Mouse (Mus musculus): ENCODE measurements around the gene Arhgap10. TPM values are rescaled to one million over a fixed set of nuclear protein-coding genes. Genes with fewer than 3 reads are reported as not detected.
"Not testable (repeated sequence)": the region's sequence is repeated elsewhere in the genome, so short reads cannot be mapped to it uniquely, and the experiment has no call there.

Gene Arhgap10
- polyA plus RNA-seq, 1 experiment from 2014 or later: 5.1 TPM

GRCm38 (mm10) chr8:77322727-77323126 is 195.0 kb downstream of the Arhgap10 start:
- H3K9me3 ChIP-seq; H3K27me3 ChIP-seq; H3K9ac ChIP-seq; H3K27ac ChIP-seq (replicated peaks); H3K4me1 ChIP-seq (replicated peaks); ATAC-seq (ENCODE audit: low FRiP score, low read depth); H3K4me3 ChIP-seq; H3K36me3 ChIP-seq; H3K4me2 ChIP-seq: not testable (repeated sequence)
- 95% methylated on average over 6 of the region's 7 CpGs for WGBS

- Histone ChIP-seq H3K9me3 (no peaks in the 10 kb centered on the region), H3K27ac (replicated peaks) (no peak overlapping the region), H3K27me3 (no peaks in the 10 kb centered on the region), H3K9ac (no peak overlapping the region), H3K4me1 (replicated peaks) (no peaks in the 10 kb centered on the region), H3K36me3 (no peaks in the 10 kb centered on the region), H3K4me2 (no peak overlapping the region), H3K4me3 (no peak overlapping the region)
- ATAC-seq (ENCODE audit: low FRiP score, low read depth): no peak
- WGBS: 93% methylated on average over 4 of the region's 4 CpGs
Observed at GRCm38 (mm10) chr8:77321901-77322300, 195.9 kb downstream of the Arhgap10 start.

GRCm38 (mm10) chr8:77318590-77318989 is 199.2 kb downstream of the Arhgap10 start:
- H3K4me1 ChIP-seq (replicated peaks): no peaks in the 10 kb centered on the region
- H3K36me3 ChIP-seq: no peaks in the 10 kb centered on the region
- no peak for ATAC-seq (ENCODE audit: low FRiP score, low read depth)
- no peak overlapping the region for H3K27ac ChIP-seq (replicated peaks)
- H3K4me3 ChIP-seq: no peak overlapping the region
- no peak overlapping the region for H3K9ac ChIP-seq
- no peaks in the 10 kb centered on the region for H3K9me3 ChIP-seq
- 76% methylated on average over 9 of the region's 9 CpGs for whole genome bisulfite sequencing
- H3K4me2 ChIP-seq: no peak overlapping the region
- H3K27me3 ChIP-seq: no peaks in the 10 kb centered on the region

- no peak overlapping the region for H3K27ac ChIP-seq (replicated peaks)
- 89% methylated on average over 2 of the region's 2 CpGs for WGBS
Observed at GRCm38 (mm10) chr8:77317771-77318170, 200.0 kb downstream of the Arhgap10 start.

DNA sequence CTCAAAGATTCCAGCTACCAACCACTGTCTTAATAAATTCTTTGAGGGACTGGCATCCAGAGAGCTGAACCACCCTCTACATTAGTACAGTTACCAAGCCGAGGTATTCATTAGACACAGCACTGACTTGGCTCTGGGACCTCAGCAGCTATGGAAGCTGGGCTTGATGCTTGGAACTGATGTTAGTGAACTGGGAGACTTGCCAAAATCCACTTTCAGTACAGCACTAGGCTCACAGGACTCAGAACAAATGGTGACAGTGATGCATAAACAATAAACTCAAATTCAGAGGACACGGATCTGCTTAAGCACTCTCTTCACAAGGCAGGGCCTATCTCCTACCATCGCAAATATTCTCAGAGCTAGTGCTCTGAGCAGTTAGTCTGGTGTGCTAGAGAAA is 204.8 kb downstream of the Arhgap10 start:
- 60% methylated on average over 3 of the region's 3 CpGs for WGBS
- no peaks in the 10 kb centered on the region for H3K36me3 ChIP-seq
- H3K27me3 ChIP-seq: no peaks in the 10 kb centered on the region
- no peak overlapping the region for H3K9ac ChIP-seq
- no peak overlapping the region for H3K27ac ChIP-seq (replicated peaks)
- H3K9me3 ChIP-seq: no peaks in the 10 kb centered on the region
- peak; percentile 74; the same call in 1 of the 2 replicates for ATAC-seq (ENCODE audit: low FRiP score, low read depth)
- no peak overlapping the region for H3K4me3 ChIP-seq
- no peak overlapping the region for H3K4me2 ChIP-seq
- no peaks in the 10 kb centered on the region; the same call in 1 of the 2 replicates for H3K4me1 ChIP-seq (replicated peaks)

More at GRCm38 (mm10) chr8:77317771-77318170, 200.0 kb downstream of the Arhgap10 start:
- H3K4me2 ChIP-seq: no peak overlapping the region
- no peak overlapping the region for H3K9ac ChIP-seq
- H3K36me3 ChIP-seq: no peaks in the 10 kb centered on the region
- H3K9me3 ChIP-seq: no peaks in the 10 kb centered on the region
- no peak for ATAC-seq (ENCODE audit: low FRiP score, low read depth)
- no peaks in the 10 kb centered on the region for H3K27me3 ChIP-seq
- H3K4me3 ChIP-seq: no peak overlapping the region
- no peaks in the 10 kb centered on the region; the same call in 1 of the 2 replicates for H3K4me1 ChIP-seq (replicated peaks)

GRCm38 (mm10) chr8:77311762-77312161 is 206.0 kb downstream of the Arhgap10 start:
- H3K4me1 ChIP-seq (replicated peaks): no peaks in the 10 kb centered on the region; the same call in 1 of the 2 replicates
- no peak overlapping the region for H3K4me2 ChIP-seq
- no peak overlapping the region for H3K9ac ChIP-seq
- H3K36me3 ChIP-seq: no peaks in the 10 kb centered on the region
- no peaks in the 10 kb centered on the region for H3K27me3 ChIP-seq
- WGBS: 76% methylated on average over 6 of the region's 6 CpGs
- ATAC-seq (ENCODE audit: low FRiP score, low read depth): peak; percentile 38; the same call in 1 of the 2 replicates
- no peak overlapping the region for H3K4me3 ChIP-seq
- no peak overlapping the region for H3K27ac ChIP-seq (replicated peaks)
- no peaks in the 10 kb centered on the region for H3K9me3 ChIP-seq

DNA sequence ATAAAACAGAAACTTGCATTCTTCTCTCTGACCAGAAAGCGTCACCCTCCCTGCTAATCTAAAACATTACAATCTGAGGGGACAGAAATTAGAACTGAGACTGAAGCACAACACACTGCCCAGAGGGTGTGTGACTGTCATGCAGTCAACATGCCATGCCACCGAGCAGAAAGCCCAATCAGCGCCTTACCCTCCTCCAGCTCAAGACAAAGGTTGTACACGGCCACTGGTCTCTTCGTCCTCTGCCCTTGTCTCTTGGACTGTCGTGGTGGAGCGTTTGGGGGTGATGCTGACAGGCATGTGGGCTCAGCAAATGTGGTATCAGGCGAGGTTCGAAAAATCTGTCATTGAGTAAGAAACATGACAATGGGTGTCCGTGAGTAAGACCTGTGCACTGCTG is 207.2 kb downstream of the Arhgap10 start:
- H3K9ac ChIP-seq: no peak overlapping the region
- no peaks in the 10 kb centered on the region for H3K9me3 ChIP-seq
- no peak overlapping the region for H3K27ac ChIP-seq (replicated peaks)
- no peak overlapping the region for H3K4me3 ChIP-seq
- H3K36me3 ChIP-seq: no peaks in the 10 kb centered on the region
- no peaks in the 10 kb centered on the region for H3K27me3 ChIP-seq
- no peak for ATAC-seq (ENCODE audit: low FRiP score, low read depth)
- H3K4me2 ChIP-seq: no peak overlapping the region
- H3K4me1 ChIP-seq (replicated peaks): no peaks in the 10 kb centered on the region; the same call in 1 of the 2 replicates
- 87% methylated on average over 10 of the region's 10 CpGs for WGBS

- ATAC-seq (ENCODE audit: low FRiP score, low read depth): no peak
- H3K27ac ChIP-seq (replicated peaks): no peak overlapping the region
- H3K4me1 ChIP-seq (replicated peaks): no peaks in the 10 kb centered on the region; the same call in 1 of the 2 replicates
- H3K9ac ChIP-seq: no peak overlapping the region
- no peak overlapping the region for H3K4me2 ChIP-seq
- H3K9me3 ChIP-seq: no peaks in the 10 kb centered on the region
- H3K36me3 ChIP-seq: no peaks in the 10 kb centered on the region
- 82% methylated on average over 8 of the region's 8 CpGs for WGBS
- no peak overlapping the region for H3K4me3 ChIP-seq
- H3K27me3 ChIP-seq: no peaks in the 10 kb centered on the region
Observed at GRCm38 (mm10) chr8:77310026-77310425, 207.7 kb downstream of the Arhgap10 start.

DNA sequence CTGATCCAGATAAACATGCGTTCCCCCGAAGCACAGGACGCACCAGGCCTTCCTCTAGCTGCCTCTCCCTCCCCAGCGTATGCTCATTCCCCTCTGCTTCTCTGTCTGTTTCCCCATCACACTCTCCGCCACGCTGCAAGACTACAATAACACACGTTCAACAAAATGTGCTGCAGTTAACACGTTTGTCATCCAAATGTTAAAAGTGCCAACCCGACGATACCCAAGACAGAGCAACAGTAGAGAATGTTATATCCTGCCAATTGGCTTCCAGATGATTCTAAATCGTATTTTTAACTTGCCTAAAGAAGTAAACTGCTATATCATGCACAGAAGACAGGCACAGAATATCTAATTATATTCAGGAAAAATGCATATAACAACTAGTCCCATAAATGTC is 223.2 kb downstream of the Arhgap10 start:
- Histone ChIP-seq H3K9me3 (no peaks in the 10 kb centered on the region), H3K27me3 (no peaks in the 10 kb centered on the region), H3K9ac (no peak overlapping the region), H3K36me3 (no peaks in the 10 kb centered on the region), H3K27ac (replicated peaks) (no peak overlapping the region), H3K4me2 (no peak overlapping the region), H3K4me1 (replicated peaks) (no peaks in the 10 kb centered on the region), H3K4me3 (no peak overlapping the region)
- WGBS: 90% methylated on average over 11 of the region's 11 CpGs
- no peak for ATAC-seq (ENCODE audit: low FRiP score, low read depth)

DNA sequence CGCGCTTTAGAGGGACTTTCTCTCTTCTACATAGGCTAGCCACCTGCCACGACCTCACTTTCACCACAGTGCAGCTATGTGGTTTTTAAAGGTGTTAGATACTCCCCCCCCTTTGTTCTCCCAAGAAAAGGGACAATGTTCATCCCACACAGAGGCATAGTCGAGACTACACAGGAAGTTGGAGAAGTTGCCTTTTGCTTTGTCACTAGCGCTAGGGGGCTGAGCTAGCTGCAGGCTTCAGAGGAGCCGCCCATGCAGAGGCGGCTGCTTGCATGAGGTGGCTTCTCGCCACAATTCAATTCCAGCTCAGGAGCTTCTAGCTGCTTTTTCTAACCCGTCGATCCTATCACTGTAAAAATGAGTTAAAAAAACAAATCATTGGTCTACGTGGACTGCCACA is 225.1 kb downstream of the Arhgap10 start:
- Histone ChIP-seq H3K27ac (replicated peaks) (no peak overlapping the region), H3K4me2 (no peak overlapping the region), H3K9me3 (no peaks in the 10 kb centered on the region), H3K9ac (no peak overlapping the region), H3K27me3 (no peaks in the 10 kb centered on the region), H3K4me1 (replicated peaks) (no peaks in the 10 kb centered on the region), H3K4me3 (no peak overlapping the region), H3K36me3 (no peaks in the 10 kb centered on the region)
- ATAC-seq (ENCODE audit: low FRiP score, low read depth): no peak
- 60% methylated on average over 11 of the region's 11 CpGs for WGBS

GRCm38 (mm10) chr8:77292120-77292519 is 225.6 kb downstream of the Arhgap10 start:
- Histone ChIP-seq H3K36me3 (no peaks in the 10 kb centered on the region), H3K9me3 (no peaks in the 10 kb centered on the region), H3K4me3 (no peak overlapping the region), H3K27ac (replicated peaks) (no peak overlapping the region), H3K4me2 (no peak overlapping the region), H3K9ac (no peak overlapping the region), H3K27me3 (no peaks in the 10 kb centered on the region), H3K4me1 (replicated peaks) (no peaks in the 10 kb centered on the region)
- 61% methylated on average over 4 of the region's 4 CpGs for WGBS
- no peak for ATAC-seq (ENCODE audit: low FRiP score, low read depth)

DNA sequence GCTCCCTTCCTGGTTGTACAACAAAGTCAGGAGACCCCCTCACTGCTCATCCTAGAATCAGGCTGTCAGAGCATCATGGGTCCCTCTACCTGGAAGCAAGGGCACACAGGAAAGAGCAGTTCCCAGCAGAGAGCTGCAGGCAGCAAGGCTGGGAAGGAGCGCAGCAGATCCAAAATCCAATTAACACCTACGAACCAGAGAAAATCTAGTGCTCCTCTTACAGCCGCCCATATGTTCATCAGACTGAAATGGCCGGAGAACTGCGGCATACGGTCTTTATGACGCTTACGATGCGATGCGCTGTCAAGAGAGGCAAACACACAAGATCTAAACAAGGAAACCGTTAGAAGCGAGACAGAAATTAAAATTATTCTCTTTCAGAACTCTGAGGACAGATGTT is 229.3 kb downstream of the Arhgap10 start:
- no peaks in the 10 kb centered on the region for H3K36me3 ChIP-seq
- H3K9ac ChIP-seq: no peak overlapping the region
- ATAC-seq (ENCODE audit: low FRiP score, low read depth): no peak
- WGBS: 94% methylated on average over 12 of the region's 12 CpGs
- no peak overlapping the region for H3K27ac ChIP-seq (replicated peaks)
- H3K27me3 ChIP-seq: no peaks in the 10 kb centered on the region
- no peak overlapping the region for H3K4me3 ChIP-seq
- H3K4me1 ChIP-seq (replicated peaks): no peaks in the 10 kb centered on the region
- H3K9me3 ChIP-seq: no peaks in the 10 kb centered on the region
- H3K4me2 ChIP-seq: no peak overlapping the region

- 86% methylated on average over 3 of the region's 3 CpGs for WGBS
- Histone ChIP-seq H3K27me3 (no peaks in the 10 kb centered on the region), H3K36me3 (no peaks in the 10 kb centered on the region), H3K27ac (replicated peaks) (no peak overlapping the region), H3K4me3 (no peak overlapping the region), H3K9me3 (no peaks in the 10 kb centered on the region), H3K4me1 (replicated peaks) (no peaks in the 10 kb centered on the region), H3K9ac (no peak overlapping the region), H3K4me2 (no peak overlapping the region)
- no peak for ATAC-seq (ENCODE audit: low FRiP score, low read depth)
Observed at GRCm38 (mm10) chr8:77288065-77288464, 229.7 kb downstream of the Arhgap10 start.
